Mouse (Mus musculus) thymus, adult 18-20 months (tissue): ENCODE measurements around the gene Gmip.

Experiments used
- DNase-seq, 2 experiments: peaks; one replicate each; pipeline ENCODE4 v3.0.0; 2022; ENCODE audit warnings: mixed read lengths in 2 of 2

Gmip gene

GRCm38 (mm10) chr8:69804537-69804936 lies 3.9 kb upstream of the Gmip start:
- DNase-seq: peak in 1 of 2 experiments; percentile 1

DNA sequence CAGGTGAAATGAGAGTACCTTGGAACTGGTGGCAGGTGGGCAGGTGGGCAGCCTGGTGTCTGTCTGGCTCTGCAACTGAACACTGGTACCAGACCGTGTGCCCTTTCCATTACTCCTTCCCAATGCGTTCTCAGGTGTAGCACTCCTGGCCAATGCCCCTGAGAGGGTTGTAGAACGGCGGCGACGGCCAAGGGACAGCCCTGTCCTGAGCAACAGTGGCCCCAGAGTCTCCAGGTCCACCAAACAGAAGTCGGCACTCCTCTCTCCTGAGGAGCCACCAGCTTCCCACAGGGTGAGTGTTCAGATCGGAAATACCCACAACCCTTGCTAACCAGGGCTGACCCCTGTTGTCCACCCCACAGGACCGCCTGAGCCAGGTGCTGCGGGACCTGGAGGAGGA lies 3.4 kb upstream of the Gmip start:
- peak in 1 of 2 experiments; percentile 1 for DNase-seq

DNA sequence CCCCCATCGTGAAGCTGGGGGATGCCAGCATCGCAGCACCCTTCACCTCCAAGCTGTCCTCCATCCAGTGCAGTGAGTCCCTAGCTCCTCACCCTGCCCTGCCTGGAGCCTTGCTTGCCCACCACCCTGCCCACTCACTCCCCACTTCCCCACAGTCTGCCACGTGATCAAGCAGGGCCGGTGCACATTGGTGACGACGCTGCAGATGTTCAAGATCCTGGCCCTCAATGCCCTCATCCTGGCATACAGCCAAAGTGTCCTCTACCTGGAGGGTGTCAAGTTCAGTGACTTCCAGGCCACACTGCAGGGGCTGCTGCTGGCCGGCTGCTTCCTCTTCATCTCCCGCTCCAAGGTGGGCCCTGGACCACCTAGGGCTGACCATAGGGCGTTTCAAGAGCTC lies 3.0 kb upstream of the Gmip start:
- DNase-seq: peak; percentile 0 to 4

DNA sequence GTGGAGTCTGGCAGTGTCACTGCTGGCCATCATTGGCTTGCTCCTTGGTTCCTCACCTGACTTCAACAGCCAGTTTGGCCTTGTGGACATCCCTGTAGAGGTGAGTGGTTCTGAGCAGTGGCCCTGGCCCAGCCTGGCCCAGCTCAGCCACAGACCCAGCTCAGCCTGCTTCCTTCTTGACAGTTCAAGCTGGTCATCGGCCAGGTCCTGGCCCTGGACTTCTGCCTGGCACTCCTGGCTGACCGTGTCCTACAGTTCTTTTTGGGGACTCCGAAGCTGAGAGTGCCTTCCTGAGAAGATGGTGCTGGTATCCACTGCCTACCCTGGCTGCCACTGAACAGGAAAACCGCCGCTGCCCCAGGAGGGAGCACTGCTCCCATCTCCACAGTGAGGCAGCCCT lies 1.2 kb upstream of the Gmip start:
- no peak for DNase-seq

GRCm38 (mm10) chr8:69808864-69809403 lies 455 bp downstream of the Gmip start:
- peak; percentile 47 to 60 for DNase-seq

DNA sequence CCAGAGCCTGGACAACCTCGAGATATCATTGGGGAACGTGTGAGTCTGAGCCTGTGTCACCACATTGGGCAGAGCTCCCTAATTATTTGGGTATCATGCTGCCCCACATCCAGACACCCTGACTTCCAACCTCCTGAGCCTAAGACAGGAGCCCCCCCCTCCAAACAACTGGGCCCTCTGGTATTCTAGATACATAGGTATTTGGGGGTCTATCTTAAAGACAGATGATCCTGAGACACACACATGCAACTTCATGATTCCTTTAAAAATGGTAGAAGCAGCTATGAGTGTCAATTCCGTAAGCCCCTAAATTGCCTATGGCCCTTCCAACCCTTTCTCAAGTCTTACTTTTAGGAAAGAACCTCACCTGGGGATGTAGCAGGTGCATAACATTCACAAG lies 1.3 kb downstream of the Gmip start:
- DNase-seq: no peak

GRCm38 (mm10) chr8:69814881-69815280 lies 6.4 kb downstream of the Gmip start:
- no peak for DNase-seq

GRCm38 (mm10) chr8:69815396-69815795 lies 6.9 kb downstream of the Gmip start:
- DNase-seq: no peak

- DNase-seq: no peak
Measured at GRCm38 (mm10) chr8:69820466-69820865, 12.0 kb downstream of the Gmip start.

- DNase-seq: peak in 1 of 2 experiments; percentile 31
Measured at GRCm38 (mm10) chr8:69821971-69822385, 13.5 kb downstream of the Gmip start.

- DNase-seq: peak; percentile 62 to 72
Measured at GRCm38 (mm10) chr8:69822386-69823191, 14.1 kb downstream of the Gmip start, which contains the start of gene Lpar2. Gene Lpar2, plus strand, starts transcription at chr8:69822429.

- no peak for DNase-seq
Measured at GRCm38 (mm10) chr8:69826371-69826770, 17.9 kb downstream of the Gmip start.

DNA sequence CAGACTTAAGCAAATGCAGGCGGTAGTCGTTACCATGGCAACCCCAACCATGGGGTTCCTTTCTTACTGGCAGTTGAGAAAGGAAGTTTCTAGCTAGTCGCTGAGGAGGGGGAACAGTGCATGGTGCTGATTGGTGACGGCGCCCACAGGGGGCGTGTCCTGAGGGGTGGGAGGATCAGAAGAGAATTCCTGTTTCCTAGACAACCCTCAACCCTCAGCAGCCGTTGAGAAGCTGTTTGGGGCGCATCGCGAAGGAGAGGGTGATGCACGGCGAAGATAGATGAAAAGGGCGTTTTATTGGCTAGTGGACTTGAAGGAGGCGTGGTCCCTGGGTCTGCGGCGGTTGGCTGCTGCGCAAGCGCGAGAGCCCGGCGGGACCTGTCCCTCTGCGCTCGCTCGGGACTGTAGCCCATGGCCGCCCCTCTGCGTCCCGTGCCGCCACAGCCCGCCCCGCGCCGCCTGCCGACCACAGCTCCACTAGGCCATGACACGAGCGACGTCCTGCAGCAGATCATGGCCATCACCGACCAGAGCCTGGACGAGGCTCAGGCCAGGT lies 23.9 kb downstream of the Gmip start, which contains the start of gene Pbx4:
Gene Pbx4 (plus strand): TSS at position 194 of the 556 bp plus-strand sequence.
- peak; percentile 94 to 97 for DNase-seq

- no peak for DNase-seq
Measured at GRCm38 (mm10) chr8:69837057-69837682, 28.7 kb downstream of the Gmip start.

DNA sequence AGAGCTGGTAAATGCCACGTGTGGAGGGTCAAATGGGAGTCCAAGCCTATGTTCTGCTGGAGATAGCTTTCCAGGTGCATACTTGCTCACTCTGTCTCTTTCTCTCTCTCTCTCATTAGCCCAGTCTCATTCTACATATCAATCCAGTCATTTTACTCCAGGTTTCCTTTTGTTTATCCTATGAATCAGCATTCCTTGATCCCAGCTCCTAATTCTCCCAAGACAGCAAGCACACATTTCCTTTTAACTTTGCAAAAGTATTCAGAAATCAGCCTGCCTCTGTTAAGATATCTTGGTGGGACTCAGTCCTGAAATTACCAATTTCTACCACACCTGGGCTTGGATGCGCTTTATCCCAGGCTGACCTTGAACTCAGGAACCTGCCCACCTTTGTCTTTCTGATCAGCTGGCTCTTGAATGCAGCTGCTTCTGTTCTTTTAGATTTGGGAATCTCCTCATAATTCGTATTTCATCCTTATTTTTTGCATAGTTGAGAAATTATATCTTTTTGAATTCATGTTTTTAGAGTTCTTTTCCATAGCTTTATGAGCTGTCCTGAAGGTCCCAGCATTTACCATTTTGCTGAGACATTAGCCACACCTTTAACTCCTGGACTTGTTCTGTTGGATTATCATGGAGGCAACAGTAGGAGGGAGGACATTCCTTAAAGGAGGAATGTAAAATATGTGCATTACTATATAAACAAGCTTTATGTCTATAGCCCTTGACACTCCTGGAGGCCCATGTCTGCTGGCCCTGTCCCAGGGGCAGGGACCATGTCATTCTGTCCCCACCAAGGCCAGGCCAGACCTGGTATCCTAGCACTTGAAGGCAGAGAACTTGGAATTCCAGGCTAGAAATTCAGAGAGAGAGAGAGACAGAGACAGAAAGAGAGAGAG lies 38.9 kb downstream of the Gmip start:
- no peak for DNase-seq

- no peak for DNase-seq
Measured at GRCm38 (mm10) chr8:69848951-69849350, 40.5 kb downstream of the Gmip start.

GRCm38 (mm10) chr8:69849899-69850298 lies 41.4 kb downstream of the Gmip start:
- DNase-seq: no peak

DNA sequence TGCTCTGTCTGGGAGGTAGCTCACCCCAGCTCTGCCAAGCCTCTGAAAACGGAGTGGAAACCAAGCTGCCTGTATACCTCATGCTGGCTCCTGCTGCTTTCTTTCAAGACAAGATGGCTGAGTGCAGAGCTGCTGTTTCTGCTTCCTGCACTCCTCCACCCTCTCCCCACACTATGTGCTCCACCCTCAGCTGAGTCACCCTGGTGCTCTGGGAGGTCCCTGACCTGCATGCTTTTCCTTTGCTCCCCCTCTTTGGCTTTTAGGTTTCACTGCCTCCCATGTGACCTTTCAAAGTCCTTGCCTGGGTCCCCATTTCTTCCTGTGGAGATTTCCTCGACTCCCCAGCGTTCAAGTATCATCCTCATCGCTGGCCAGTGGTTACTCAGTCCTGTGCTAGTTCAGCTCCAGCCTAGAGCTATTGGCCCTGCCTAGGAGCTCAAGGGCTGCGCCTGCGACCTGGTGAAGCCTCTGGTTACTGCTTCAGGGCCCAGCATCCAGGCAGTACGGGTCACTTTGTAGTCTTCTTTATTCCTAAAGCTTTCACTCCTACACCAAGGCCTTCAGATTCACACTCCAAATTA lies 42.5 kb downstream of the Gmip start:
- no peak for DNase-seq

GRCm38 (mm10) chr8:69853869-69854268 lies 45.4 kb downstream of the Gmip start:
- no peak for DNase-seq

GRCm38 (mm10) chr8:69860807-69861206 lies 52.3 kb downstream of the Gmip start:
- no peak for DNase-seq

DNA sequence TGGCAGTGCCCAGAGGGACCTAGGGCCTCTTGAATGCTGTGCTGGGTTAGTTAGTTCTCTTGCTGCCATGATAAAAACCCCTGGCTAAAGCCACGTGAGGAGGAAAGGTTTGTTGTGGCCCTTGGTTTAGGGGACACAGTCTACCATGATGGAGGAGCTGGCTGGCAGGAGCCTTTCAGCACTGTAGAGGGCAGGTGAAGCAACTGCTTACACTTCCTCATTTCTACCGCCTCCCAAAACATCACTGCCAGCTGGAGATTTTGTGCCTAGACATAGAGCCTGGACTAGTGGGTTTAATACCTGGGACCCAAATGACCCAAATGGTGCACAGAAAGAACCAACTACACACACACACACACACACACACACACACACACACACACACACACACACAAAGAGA lies 52.8 kb downstream of the Gmip start:
- DNase-seq: no peak

DNA sequence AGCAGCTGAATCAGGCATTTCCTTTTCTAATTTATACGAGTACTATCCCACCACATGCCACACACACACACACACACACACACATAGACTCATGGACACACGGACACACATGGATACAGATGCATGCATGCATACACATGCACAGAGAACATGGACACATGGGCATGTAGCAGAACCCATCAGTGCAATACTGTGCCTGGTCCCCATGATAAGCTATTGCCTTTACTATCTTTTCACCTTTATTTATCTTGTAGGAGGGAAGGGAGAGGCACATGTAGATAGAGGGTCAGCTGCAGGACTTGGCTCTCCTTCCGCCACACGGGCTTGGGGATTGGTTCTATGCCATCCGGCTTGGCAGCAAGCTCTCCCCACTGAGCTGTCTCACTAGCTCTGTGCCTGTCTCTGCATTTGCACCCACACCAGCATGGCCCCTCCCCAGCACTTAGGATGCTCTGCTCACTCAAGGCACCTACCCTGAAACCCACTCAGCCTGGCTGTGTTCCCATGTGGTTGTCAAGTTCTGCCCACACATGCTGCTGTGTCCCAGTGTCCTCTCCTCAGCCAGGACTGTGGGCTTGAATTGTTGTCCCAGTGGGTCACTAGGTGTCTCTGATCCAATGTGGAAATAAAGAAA lies 55.0 kb downstream of the Gmip start:
- no peak for DNase-seq
